Mouse (Mus musculus): ENCODE results near the gene Krtap3-1. TPM values are rescaled to one million over a fixed set of nuclear protein-coding genes. Genes with fewer than 3 reads are reported as not detected.
"Not testable (repeated sequence)": the region's sequence is repeated elsewhere in the genome, so short reads cannot be mapped to it uniquely, and the experiment has no call there.

The Krtap3-1 gene
- 0.51 TPM in 1 of 2 replicates, not detected in the other for polyA plus RNA-seq (2014; fragmentation: Nextera tagmentation; extraction: Ambion mirVana)

GRCm38 (mm10) chr11:99566530-99566929, at the start of gene Krtap3-1:
Gene Krtap3-1, minus strand, starts transcription at chr11:99566630.
- Histone ChIP-seq H3K4me1 (ENCODE audit: control insufficient read depth, insufficient read depth, low read length) (no peaks in the 10 kb centered on the region), H3K4me3 (ENCODE audit: low read depth, low read length) (no peak within 1 kb of the TSS), H3K4me2 (ENCODE audit: low read depth, low read length) (no peak within 1 kb of the TSS), H3K27me3 (replicated peaks; ENCODE audit: control insufficient read depth, insufficient read depth, low read length) (no peaks in the 10 kb centered on the region), H3K9ac (ENCODE audit: low read depth, low read length) (no peak within 1 kb of the TSS), H3K9me3 (ENCODE audit: control insufficient read depth, low read length) (no peaks in the 10 kb centered on the region), H3K36me3 (ENCODE audit: control insufficient read depth, insufficient read depth, low read length) (no peaks in the 10 kb centered on the region), H3K27ac (replicated peaks; ENCODE audit: low read depth, low read length) (no peak within 1 kb of the TSS)
- WGBS: 90% methylated on average over 7 of the region's 7 CpGs
- ATAC-seq (ENCODE audit: low read depth) (no peak), DNase-seq (ENCODE audit: low spot score) (no peak)

GRCm38 (mm10) chr11:99614796-99615363, 48.5 kb upstream of the Krtap3-1 start, which contains the start of gene Krtap2-4:
Gene Krtap2-4, minus strand, starts transcription at chr11:99614846.
- H3K27ac ChIP-seq (replicated peaks; ENCODE audit: low read depth, low read length): no peak within 1 kb of the TSS
- H3K9me3 ChIP-seq (ENCODE audit: control insufficient read depth, low read length): no peaks in the 10 kb centered on the region
- DNase-seq (ENCODE audit: low spot score) (no peak), ATAC-seq (ENCODE audit: low read depth) (no peak)
- no peaks in the 10 kb centered on the region for H3K4me1 ChIP-seq (ENCODE audit: control insufficient read depth, insufficient read depth, low read length)
- no peaks in the 10 kb centered on the region for H3K36me3 ChIP-seq (ENCODE audit: control insufficient read depth, insufficient read depth, low read length)
- H3K4me3 ChIP-seq (ENCODE audit: low read depth, low read length): no peak within 1 kb of the TSS
- H3K4me2 ChIP-seq (ENCODE audit: low read depth, low read length): no peak within 1 kb of the TSS
- H3K27me3 ChIP-seq (replicated peaks; ENCODE audit: control insufficient read depth, insufficient read depth, low read length): no peaks in the 10 kb centered on the region
- H3K9ac ChIP-seq (ENCODE audit: low read depth, low read length): no peak within 1 kb of the TSS
- WGBS: 71% methylated on average over 3 of the region's 3 CpGs

- not testable (repeated sequence) for DNase-seq (ENCODE audit: low spot score)
Observed at GRCm38 (mm10) chr11:99610089-99610488, 43.7 kb upstream of the Krtap3-1 start, which contains the start of gene Gm11937. Gene Gm11937, minus strand, starts transcription at chr11:99610189.

GRCm38 (mm10) chr11:99609126-99609525, 42.7 kb upstream of the Krtap3-1 start:
- no peaks in the 10 kb centered on the region for H3K27me3 ChIP-seq (replicated peaks; ENCODE audit: control insufficient read depth, insufficient read depth, low read length)
- no peak overlapping the region for H3K4me3 ChIP-seq (ENCODE audit: low read depth, low read length)
- WGBS: 54% methylated on average over 1 of the region's 1 CpGs
- DNase-seq (ENCODE audit: low spot score) (no peak), ATAC-seq (ENCODE audit: low read depth) (no peak)
- H3K36me3 ChIP-seq (ENCODE audit: control insufficient read depth, insufficient read depth, low read length): no peaks in the 10 kb centered on the region
- no peak overlapping the region for H3K9ac ChIP-seq (ENCODE audit: low read depth, low read length)
- H3K4me2 ChIP-seq (ENCODE audit: low read depth, low read length): no peak overlapping the region
- no peaks in the 10 kb centered on the region for H3K9me3 ChIP-seq (ENCODE audit: control insufficient read depth, low read length)
- no peaks in the 10 kb centered on the region for H3K4me1 ChIP-seq (ENCODE audit: control insufficient read depth, insufficient read depth, low read length)
- H3K27ac ChIP-seq (replicated peaks; ENCODE audit: low read depth, low read length): no peak overlapping the region

More at GRCm38 (mm10) chr11:99610089-99610488, 43.7 kb upstream of the Krtap3-1 start, which contains the start of gene Gm11937:
- H3K9ac ChIP-seq (ENCODE audit: low read depth, low read length); H3K4me3 ChIP-seq (ENCODE audit: low read depth, low read length); H3K27ac ChIP-seq (replicated peaks; ENCODE audit: low read depth, low read length); H3K27me3 ChIP-seq (replicated peaks; ENCODE audit: control insufficient read depth, insufficient read depth, low read length); ATAC-seq (ENCODE audit: low read depth); H3K36me3 ChIP-seq (ENCODE audit: control insufficient read depth, insufficient read depth, low read length); H3K4me1 ChIP-seq (ENCODE audit: control insufficient read depth, insufficient read depth, low read length); H3K4me2 ChIP-seq (ENCODE audit: low read depth, low read length); H3K9me3 ChIP-seq (ENCODE audit: control insufficient read depth, low read length): not testable (repeated sequence)
- 54% methylated on average over 1 of the region's 2 CpGs for WGBS

- not testable (repeated sequence) for H3K36me3 ChIP-seq (ENCODE audit: control insufficient read depth, insufficient read depth, low read length); H3K9ac ChIP-seq (ENCODE audit: low read depth, low read length); H3K4me3 ChIP-seq (ENCODE audit: low read depth, low read length); ATAC-seq (ENCODE audit: low read depth); H3K27ac ChIP-seq (replicated peaks; ENCODE audit: low read depth, low read length); H3K4me2 ChIP-seq (ENCODE audit: low read depth, low read length); DNase-seq (ENCODE audit: low spot score); H3K4me1 ChIP-seq (ENCODE audit: control insufficient read depth, insufficient read depth, low read length); H3K9me3 ChIP-seq (ENCODE audit: control insufficient read depth, low read length); H3K27me3 ChIP-seq (replicated peaks; ENCODE audit: control insufficient read depth, insufficient read depth, low read length)
- WGBS: 63% methylated on average over 1 of the region's 1 CpGs
Observed at GRCm38 (mm10) chr11:99603208-99603607, 36.8 kb upstream of the Krtap3-1 start, which contains the start of gene Gm11938. Gene Gm11938, minus strand, starts transcription at chr11:99603308.

- H3K27me3 ChIP-seq (replicated peaks; ENCODE audit: control insufficient read depth, insufficient read depth, low read length); H3K27ac ChIP-seq (replicated peaks; ENCODE audit: low read depth, low read length); H3K4me2 ChIP-seq (ENCODE audit: low read depth, low read length); H3K9me3 ChIP-seq (ENCODE audit: control insufficient read depth, low read length); H3K4me1 ChIP-seq (ENCODE audit: control insufficient read depth, insufficient read depth, low read length); ATAC-seq (ENCODE audit: low read depth); H3K4me3 ChIP-seq (ENCODE audit: low read depth, low read length); H3K9ac ChIP-seq (ENCODE audit: low read depth, low read length); H3K36me3 ChIP-seq (ENCODE audit: control insufficient read depth, insufficient read depth, low read length); DNase-seq (ENCODE audit: low spot score): not testable (repeated sequence)
- 81% methylated on average over 3 of the region's 6 CpGs for WGBS
Observed at GRCm38 (mm10) chr11:99597742-99598141, 31.3 kb upstream of the Krtap3-1 start, which contains the start of gene Krtap9-3. Gene Krtap9-3, minus strand, starts transcription at chr11:99598105.

- Histone ChIP-seq H3K4me1 (ENCODE audit: control insufficient read depth, insufficient read depth, low read length) (no peaks in the 10 kb centered on the region), H3K4me3 (ENCODE audit: low read depth, low read length) (no peak within 1 kb of the TSS), H3K27ac (replicated peaks; ENCODE audit: low read depth, low read length) (no peak within 1 kb of the TSS), H3K27me3 (replicated peaks; ENCODE audit: control insufficient read depth, insufficient read depth, low read length) (no peaks in the 10 kb centered on the region), H3K9me3 (ENCODE audit: control insufficient read depth, low read length) (no peaks in the 10 kb centered on the region), H3K9ac (ENCODE audit: low read depth, low read length) (no peak within 1 kb of the TSS), H3K36me3 (ENCODE audit: control insufficient read depth, insufficient read depth, low read length) (no peaks in the 10 kb centered on the region), H3K4me2 (ENCODE audit: low read depth, low read length) (no peak within 1 kb of the TSS)
- DNase-seq (ENCODE audit: low spot score): no peak
- whole genome bisulfite sequencing: 91% methylated on average over 3 of the region's 6 CpGs
- ATAC-seq (ENCODE audit: low read depth): no peak
Observed at GRCm38 (mm10) chr11:99590981-99591380, 24.6 kb upstream of the Krtap3-1 start, which contains the start of gene Krtap1-3. Gene Krtap1-3, minus strand, starts transcription at chr11:99591339.

- DNase-seq (ENCODE audit: low spot score): no peak
- no peaks in the 10 kb centered on the region for H3K36me3 ChIP-seq (ENCODE audit: control insufficient read depth, insufficient read depth, low read length)
- 89% methylated on average over 7 of the region's 7 CpGs for WGBS
- no peaks in the 10 kb centered on the region for H3K4me1 ChIP-seq (ENCODE audit: control insufficient read depth, insufficient read depth, low read length)
- no peak overlapping the region for H3K27ac ChIP-seq (replicated peaks; ENCODE audit: low read depth, low read length)
- no peak overlapping the region for H3K9ac ChIP-seq (ENCODE audit: low read depth, low read length)
- H3K4me2 ChIP-seq (ENCODE audit: low read depth, low read length): no peak overlapping the region
- H3K4me3 ChIP-seq (ENCODE audit: low read depth, low read length): no peak overlapping the region
- no peaks in the 10 kb centered on the region for H3K27me3 ChIP-seq (replicated peaks; ENCODE audit: control insufficient read depth, insufficient read depth, low read length)
- no peak for ATAC-seq (ENCODE audit: low read depth)
- no peaks in the 10 kb centered on the region for H3K9me3 ChIP-seq (ENCODE audit: control insufficient read depth, low read length)
Observed at GRCm38 (mm10) chr11:99585096-99585495, 18.7 kb upstream of the Krtap3-1 start.

GRCm38 (mm10) chr11:99583245-99583704, 16.8 kb upstream of the Krtap3-1 start, which contains the start of gene Krtap1-4:
Gene Krtap1-4, minus strand, starts transcription at chr11:99583654.
- H3K36me3 ChIP-seq (ENCODE audit: control insufficient read depth, insufficient read depth, low read length): no peaks in the 10 kb centered on the region
- H3K4me3 ChIP-seq (ENCODE audit: low read depth, low read length): no peak within 1 kb of the TSS
- no peak for ATAC-seq (ENCODE audit: low read depth)
- no peaks in the 10 kb centered on the region for H3K27me3 ChIP-seq (replicated peaks; ENCODE audit: control insufficient read depth, insufficient read depth, low read length)
- no peak within 1 kb of the TSS for H3K4me2 ChIP-seq (ENCODE audit: low read depth, low read length)
- DNase-seq (ENCODE audit: low spot score): no peak
- H3K4me1 ChIP-seq (ENCODE audit: control insufficient read depth, insufficient read depth, low read length): no peaks in the 10 kb centered on the region
- no peak within 1 kb of the TSS for H3K9ac ChIP-seq (ENCODE audit: low read depth, low read length)
- H3K9me3 ChIP-seq (ENCODE audit: control insufficient read depth, low read length): no peaks in the 10 kb centered on the region
- no peak within 1 kb of the TSS for H3K27ac ChIP-seq (replicated peaks; ENCODE audit: low read depth, low read length)
- 57% methylated on average over 3 of the region's 5 CpGs for WGBS

Measured in embryonic facial prominence, embryonic 14.5 days (tissue).